Mouse (Mus musculus) heart, adult 2 months (tissue): ENCODE results near the gene Ube2l3. TPM values are rescaled to one million over a fixed set of nuclear protein-coding genes. Genes with fewer than 3 reads are reported as not detected.

ENCODE experiments used
- DNase-seq, 2 experiments: peaks; one replicate each; pipeline ENCODE4 v3.0.0; 2021
- H3K27ac ChIP-seq: fragments of 200-600 bp; 2 replicates; pipeline ENCODE4 v1.8.1; 2022
- H3K27me3 ChIP-seq: fragments of 200-500 bp; 2 replicates; pipeline ENCODE4 v1.6.1; 2012; ENCODE audit warnings: mild to moderate bottlenecking, low read length, inconsistent platforms, mixed read lengths; ENCODE audit not compliant: control insufficient read depth, insufficient read depth
- H3K36me3 ChIP-seq: fragments of 200-500 bp; 2 replicates; pipeline ENCODE4 v1.6.1; 2012; ENCODE audit warnings: low read length, inconsistent platforms; ENCODE audit not compliant: control insufficient read depth, insufficient read depth
- H3K4me1 ChIP-seq: fragments of 200-500 bp; 2 replicates; pipeline ENCODE4 v1.6.1; 2011; ENCODE audit warnings: low read length; ENCODE audit not compliant: control insufficient read depth, insufficient read depth
- H3K4me3 ChIP-seq: fragments of 200-600 bp; 2 replicates; pipeline ENCODE4 v1.8.1; 2022
- H3K79me2 ChIP-seq: fragments of 200-500 bp; replicated peaks from 2 replicates; pipeline ENCODE4 v1.6.1; 2012; ENCODE audit warnings: mild to moderate bottlenecking, inconsistent platforms, low read length, moderate library complexity, mixed read lengths; ENCODE audit not compliant: control insufficient read depth, insufficient read depth
- H3K9ac ChIP-seq: fragments of 200-500 bp; 2 replicates; pipeline ENCODE4 v1.6.1; 2012; ENCODE audit warnings: low read depth, mild to moderate bottlenecking, control low read depth, inconsistent platforms, low read length, mixed read lengths
- CTCF ChIP-seq: fragments of 200-600 bp; IDR thresholded peaks from 2 replicates; pipeline ENCODE4 v1.8.1; 2022; ENCODE audit warnings: antibody characterized with exemption, mild to moderate bottlenecking, moderate library complexity
- EP300 ChIP-seq: fragments of 200-500 bp; IDR thresholded peaks from 2 replicates; pipeline ENCODE4 v1.6.1; 2011; ENCODE audit warnings: low read depth, low read length, control low read depth; ENCODE audit not compliant: insufficient read depth
- POLR2A ChIP-seq: fragments of 200-500 bp; IDR thresholded peaks from 2 replicates; pipeline ENCODE4 v1.6.1; 2011; ENCODE audit warnings: mild to moderate bottlenecking, low read depth, low read length, control low read depth; ENCODE audit not compliant: insufficient read depth
- WGBS: fragments of 180-500 bp; shearing (Covaris S2); methylation state at CpG from one replicate; pipeline ENCODE4 v1.1.7; 2018; 5-methylcytosine and 5-hydroxymethylcytosine counted together
- intact Hi-C: fragments of 180-260 bp; cut with DNase I; formaldehyde crosslinking; loops from one replicate; pipeline ENCODE4 v1.15.1; 2025
- microRNA-seq, 2 experiments: library from miRNA; unstranded; fragments of <30 nt; microRNA quantifications; one replicate each; pipeline ENCODE4 v1.2.0; 2021
- polyA plus RNA-seq: library from polyadenylated mRNA; depleted of rRNA; stranded (reverse); fragments of >200 nt; gene quantifications from 2 replicates; pipeline ENCODE4 v1.2.3, GENCODE M21; 2012; rRNA removed
- total RNA-seq, 2 experiments: library from RNA; stranded (reverse); gene quantifications; 2 replicates each; pipeline ENCODE4 v1.2.3; 2021

Ube2l3 gene
- total and polyA plus RNA-seq, 3 experiments = 55.0 to 112 (median 102) TPM

DNA sequence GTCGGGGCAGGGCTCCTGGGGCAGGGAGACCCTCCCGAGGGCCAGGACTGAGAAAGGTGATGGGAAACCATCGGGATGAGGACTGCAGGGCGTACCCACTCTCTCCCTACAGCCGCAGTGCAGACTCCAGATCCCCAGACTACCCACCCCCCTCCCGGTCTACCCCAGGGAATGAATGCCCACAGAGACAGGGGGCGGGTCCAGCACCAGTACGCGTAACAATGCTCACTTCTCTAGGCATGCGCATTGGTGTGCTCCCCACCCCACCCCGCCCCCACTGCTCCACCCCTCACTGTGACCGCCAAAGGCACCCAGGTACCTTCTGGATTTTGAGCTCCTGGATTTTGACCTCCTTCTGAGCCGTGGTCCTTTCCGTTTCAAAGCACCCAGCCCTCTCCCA lies 80.9 kb downstream of the Ube2l3 start:
- DNase-seq = no peak
- Histone ChIP-seq H3K36me3 (no peaks in the 10 kb centered on the region), H3K27me3 (no peaks in the 10 kb centered on the region), H3K4me3 (no peak overlapping the region), H3K4me1 (no peaks in the 10 kb centered on the region; the same call in 1 of the 2 replicates), H3K9ac (no peak overlapping the region), H3K79me2 (no peaks in the 10 kb centered on the region), H3K27ac (no peak overlapping the region)
- TF ChIP-seq POLR2A (no peak), EP300 (no peak), CTCF (no peak)
- WGBS = 86% methylated on average over 14 of the region's 14 CpGs
- intact Hi-C loops = no loop called here

DNA sequence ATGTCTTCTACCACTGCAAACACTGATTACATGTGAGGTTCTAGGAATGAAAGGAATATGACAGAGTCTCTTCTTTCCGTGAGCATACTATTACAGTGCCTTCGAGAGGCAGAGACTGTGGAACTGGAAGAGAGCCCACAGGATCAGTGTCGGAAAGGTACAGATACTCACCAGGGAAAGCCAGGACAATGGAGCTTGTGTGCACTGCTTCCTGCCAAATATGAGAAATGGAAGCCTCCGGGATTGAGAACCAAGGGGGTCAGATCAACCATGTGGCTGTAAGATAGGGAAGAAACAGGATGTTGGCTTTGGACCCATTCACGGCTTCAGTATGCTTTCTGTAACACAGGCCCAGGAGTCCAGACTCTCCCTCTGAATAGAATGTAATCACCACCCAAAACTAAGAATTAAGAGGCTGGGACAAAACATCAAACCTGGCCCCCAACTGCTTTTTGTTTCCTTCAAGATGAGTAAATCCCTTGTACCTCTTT lies 85.1 kb downstream of the Ube2l3 start:
- TF ChIP-seq POLR2A (no peak), EP300 (no peak), CTCF (no peak)
- no peak overlapping the region for H3K9ac ChIP-seq
- intact Hi-C loops = no loop called here
- no peak overlapping the region for H3K4me3 ChIP-seq
- no peaks in the 10 kb centered on the region for H3K36me3 ChIP-seq
- DNase-seq = no peak
- H3K27me3 ChIP-seq = no peaks in the 10 kb centered on the region
- no peaks in the 10 kb centered on the region for H3K79me2 ChIP-seq
- no peaks in the 10 kb centered on the region for H3K4me1 ChIP-seq
- WGBS = 44% methylated on average over 5 of the region's 5 CpGs
- H3K27ac ChIP-seq = no peak overlapping the region

DNA sequence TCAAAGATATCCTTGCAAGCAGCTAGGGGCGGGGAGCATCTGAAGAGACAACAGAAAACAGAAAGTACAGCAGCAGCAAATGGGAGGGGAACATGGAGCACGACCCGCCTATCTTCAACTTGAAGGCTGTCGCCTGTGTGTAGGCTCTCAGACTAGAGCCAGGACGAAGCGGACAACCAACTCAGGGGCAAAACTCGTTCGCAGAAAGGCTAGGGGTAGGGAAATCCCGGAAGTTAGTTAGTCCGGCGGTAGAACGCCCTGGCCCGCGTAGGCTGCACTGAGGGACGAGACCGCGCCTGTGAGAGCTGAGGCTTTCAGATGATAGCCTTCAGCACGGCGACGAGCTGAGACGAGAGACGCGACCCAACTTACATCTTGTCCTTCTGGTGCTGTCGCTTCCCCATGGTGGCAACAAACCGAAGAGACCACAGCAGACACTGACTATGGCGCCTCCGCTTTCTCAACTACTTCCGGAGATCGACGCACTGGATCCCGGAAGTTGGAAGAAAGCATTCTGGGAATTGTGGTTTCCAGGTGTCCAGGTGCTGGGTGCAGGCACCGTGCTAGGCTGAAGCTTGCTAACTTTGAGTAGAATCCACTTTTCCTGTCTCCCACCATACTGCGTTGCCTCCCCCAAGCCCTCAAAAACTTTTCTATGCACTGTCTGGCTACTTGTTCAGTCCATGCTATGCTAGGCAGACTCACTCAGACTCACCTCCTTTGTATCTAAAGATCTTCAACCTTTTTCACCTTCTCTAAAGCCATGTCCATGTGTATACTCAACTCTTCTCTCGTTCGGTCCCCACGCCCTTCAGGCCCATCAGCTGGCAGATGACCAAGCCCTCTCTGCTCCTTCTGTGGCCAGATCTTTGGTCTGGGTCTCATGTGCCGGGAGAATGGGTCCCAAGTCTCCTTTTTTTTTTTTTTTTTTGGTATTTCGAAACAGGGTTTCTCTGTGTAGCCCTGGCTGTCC lies 91.4 kb downstream of the Ube2l3 start, which contains the start of gene Ppil2:
TSS of gene Ppil2 (minus strand) at position 487 of the 973 bp plus-strand sequence.
- WGBS = 6% methylated on average over 38 of the region's 38 CpGs
- H3K79me2 ChIP-seq = peaks cover 6% of the 10 kb centered on the region
- H3K36me3 ChIP-seq = peaks cover 2% of the 10 kb centered on the region
- H3K9ac ChIP-seq = peak within 1 kb of the TSS; percentile 78
- intact Hi-C loops = no loop called here
- DNase-seq = peak; percentile 75 to 78
- peak within 1 kb of the TSS; percentile 76 for H3K4me3 ChIP-seq
- no peaks in the 10 kb centered on the region for H3K27me3 ChIP-seq
- peak within 1 kb of the TSS; percentile 86 for H3K27ac ChIP-seq
- H3K4me1 ChIP-seq = peaks cover 3% of the 10 kb centered on the region
- TF ChIP-seq POLR2A = peak; percentile 97
- TF ChIP-seq CTCF = no peak

DNA sequence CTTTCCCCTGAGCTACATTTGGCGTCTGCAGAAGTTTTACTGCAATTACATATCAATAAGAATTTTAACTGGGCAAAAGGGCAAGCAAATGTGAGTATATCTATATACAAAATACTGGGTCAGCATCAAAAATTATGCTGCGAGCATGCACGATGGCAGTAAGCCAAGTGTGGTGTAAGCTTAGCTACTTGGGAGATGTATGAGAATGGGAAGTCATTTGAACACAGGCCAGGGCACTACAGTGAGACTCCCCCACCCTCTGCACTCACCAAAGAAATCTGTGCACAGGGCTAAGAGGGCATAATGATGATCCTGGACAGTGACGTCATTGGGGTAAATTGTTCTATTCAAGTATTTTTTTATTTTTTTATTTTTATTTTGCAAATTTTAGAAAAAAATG lies 97.8 kb downstream of the Ube2l3 start:
- H3K4me3 ChIP-seq = no peak overlapping the region
- peaks cover 4% of the 10 kb centered on the region for H3K79me2 ChIP-seq
- intact Hi-C loops = no loop called here
- no peaks in the 10 kb centered on the region for H3K36me3 ChIP-seq
- H3K9ac ChIP-seq = no peak overlapping the region
- peaks cover 1% of the 10 kb centered on the region; the same call in 1 of the 2 replicates for H3K4me1 ChIP-seq
- H3K27ac ChIP-seq = no peak overlapping the region
- WGBS = 52% methylated on average over 4 of the region's 4 CpGs
- H3K27me3 ChIP-seq = no peaks in the 10 kb centered on the region
- no peak for DNase-seq
- TF ChIP-seq CTCF (no peak), EP300 (no peak), POLR2A (no peak)

DNA sequence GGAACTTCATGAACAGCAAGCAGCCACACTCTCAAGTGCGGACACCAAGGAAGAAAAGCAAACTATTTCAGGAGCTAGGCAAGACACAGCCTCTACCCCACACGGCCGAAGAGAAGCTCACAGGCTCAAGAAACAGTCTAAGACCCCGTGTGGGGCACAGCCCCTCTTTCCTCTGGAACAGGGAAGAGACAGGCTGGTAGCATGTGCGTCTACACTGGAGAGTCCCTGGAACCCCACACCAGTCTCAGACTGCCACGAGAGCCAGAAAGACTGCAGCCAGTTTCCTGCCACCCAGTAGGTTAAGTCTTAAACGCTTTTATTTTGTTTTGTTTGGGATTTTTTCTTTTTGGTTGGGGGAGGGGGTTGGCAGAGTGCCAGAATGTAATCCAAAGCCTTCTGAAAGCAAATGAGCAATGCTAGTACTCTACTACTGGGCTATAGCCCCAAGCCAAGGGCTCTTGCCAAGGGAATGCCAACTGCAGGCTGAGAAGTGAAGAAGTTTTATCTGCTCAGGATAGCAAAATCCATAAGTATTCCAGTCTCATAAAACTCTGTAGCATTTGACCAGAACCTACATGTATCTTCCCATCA lies 99.7 kb downstream of the Ube2l3 start:
- TF ChIP-seq EP300 = no peak
- no peak for TF ChIP-seq CTCF
- no peak for TF ChIP-seq POLR2A
- Histone ChIP-seq H3K27ac (no peak overlapping the region), H3K36me3 (no peaks in the 10 kb centered on the region), H3K79me2 (0 out of 2 replicates have a peak, but pooled peaks cover under 1% of the 10 kb centered on the region), H3K4me3 (no peak overlapping the region), H3K4me1 (no peaks in the 10 kb centered on the region), H3K9ac (no peak overlapping the region), H3K27me3 (no peaks in the 10 kb centered on the region)
- DNase-seq = no peak
- intact Hi-C loops = no loop called here
- WGBS = 65% methylated on average over 7 of the region's 7 CpGs

Small RNAs within 50 kb of the gene (microRNA-seq; reads per million reads assigned to microRNA genes)
- gene Mir130b = 240 to 366 reads per million in 2 experiments
- 0 to 2.2 reads per million in 2 experiments for gene Mir301b

Other genes starting within 250 kb of the Ube2l3 start
- gene Mapk1, start 219.3 kb downstream of the Ube2l3 start, total RNA-seq = 100 to 1,000 TPM; 103 to 115 TPM
- 56.2 and 104 TPM in 2 replicates for gene Mapk1, start 219.3 kb downstream of the Ube2l3 start, polyA plus RNA-seq
- 1 to 10 TPM in 1 of 2 experiments, under 1 TPM in 1; 0.99 to 1.2 TPM for gene Ypel1, start 133.0 kb downstream of the Ube2l3 start, total RNA-seq
- 0.53 and 1.3 TPM in 2 replicates for gene Ypel1, start 133.0 kb downstream of the Ube2l3 start, polyA plus RNA-seq
- gene Ppil2, start 91.4 kb downstream of the Ube2l3 start, total RNA-seq = 10 to 100 TPM; 33.1 to 39.1 TPM
- gene Ppil2, start 91.4 kb downstream of the Ube2l3 start, polyA plus RNA-seq = 49.3 and 77.6 TPM in 2 replicates
- not detected for gene 2610318N02Rik, start 77.5 kb downstream of the Ube2l3 start, total RNA-seq
- gene 2610318N02Rik, start 77.5 kb downstream of the Ube2l3 start, polyA plus RNA-seq = 1.1 and 1.3 TPM in 2 replicates
- 10 to 100 TPM; 19.1 to 22.5 TPM for gene Sdf2l1, start 70.3 kb downstream of the Ube2l3 start, total RNA-seq
- 8.9 and 11.6 TPM in 2 replicates for gene Sdf2l1, start 70.3 kb downstream of the Ube2l3 start, polyA plus RNA-seq
- 1 to 10 TPM; 2.4 to 2.5 TPM for gene Ydjc, start 58.0 kb downstream of the Ube2l3 start, total RNA-seq
- gene Ydjc, start 58.0 kb downstream of the Ube2l3 start, polyA plus RNA-seq = 1.9 and 3.3 TPM in 2 replicates
- gene Ccdc116, start 55.4 kb downstream of the Ube2l3 start, total RNA-seq = under 1 TPM in 1 of 2 experiments, not detected in 1; 0.14 TPM
- 0.35 TPM in 2 replicates for gene Ccdc116, start 55.4 kb downstream of the Ube2l3 start, polyA plus RNA-seq
- gene Rimbp3, start 6.0 kb upstream of the Ube2l3 start, total RNA-seq = under 1 TPM; 0.13 to 0.16 TPM
- 0.09 and 0.14 TPM in 2 replicates for gene Rimbp3, start 6.0 kb upstream of the Ube2l3 start, polyA plus RNA-seq
- gene Hic2, start 30.9 kb upstream of the Ube2l3 start, total RNA-seq = 1 to 10 TPM; 1.5 to 2.0 TPM
- gene Hic2, start 30.9 kb upstream of the Ube2l3 start, polyA plus RNA-seq = 1.2 and 2.2 TPM in 2 replicates
- gene Tmem191c, start 73.4 kb upstream of the Ube2l3 start, total RNA-seq = 1 to 10 TPM; 1.1 to 1.5 TPM
- 2.7 and 6.7 TPM in 2 replicates for gene Tmem191c, start 73.4 kb upstream of the Ube2l3 start, polyA plus RNA-seq
- 1 to 10 TPM; 1.2 to 1.6 TPM for gene Serpind1, start 128.7 kb upstream of the Ube2l3 start, total RNA-seq
- gene Serpind1, start 128.7 kb upstream of the Ube2l3 start, polyA plus RNA-seq = 0.12 and 1.0 TPM in 2 replicates
- 10 to 100 TPM; 15.5 to 17.0 TPM for gene Snap29, start 203.3 kb upstream of the Ube2l3 start, total RNA-seq
- gene Snap29, start 203.3 kb upstream of the Ube2l3 start, polyA plus RNA-seq = 5.0 and 8.1 TPM in 2 replicates
- 10 to 100 TPM; 56.4 to 57.1 TPM for gene Pi4ka, start 203.7 kb upstream of the Ube2l3 start, total RNA-seq
- 49.0 and 61.2 TPM in 2 replicates for gene Pi4ka, start 203.7 kb upstream of the Ube2l3 start, polyA plus RNA-seq
- gene Crkl, start 249.3 kb upstream of the Ube2l3 start, total RNA-seq = 10 to 100 TPM; 26.2 to 27.2 TPM
- 31.2 and 36.5 TPM in 2 replicates for gene Crkl, start 249.3 kb upstream of the Ube2l3 start, polyA plus RNA-seq